Mouse (Mus musculus): ENCODE measurements around the gene Abce1.

GRCm38 (mm10) chr8:79748591-79748990 lies 37.1 kb upstream of the Abce1 start:
- TF ChIP-seq CTCF (IDR thresholded peaks at IDR 0.05; ENCODE audit: low read depth, low read length) (no peak), POLR2A (IDR thresholded peaks at IDR 0.05; ENCODE audit: extremely low read depth, insufficient read depth, low read length) (no peak)

All from liver, adult 2 months (tissue).